Mouse (Mus musculus) liver, embryonic 11.5 days (tissue): ENCODE data around the gene Etfbkmt. TPM values are rescaled to one million over a fixed set of nuclear protein-coding genes. Genes with fewer than 3 reads are reported as not detected.

Experiments
- ATAC-seq: fragments of 200-750 bp; cut with Nextera tagmentation; replicated peaks from 2 replicates; pipeline ENCODE4 v1.8.0; 2017; ENCODE audit warnings: moderate number of reproducible peaks, mild to moderate bottlenecking, moderate TSS enrichment, moderate library complexity; ENCODE audit not compliant: low FRiP score
- DNase-seq: peaks from one replicate; pipeline ENCODE4 v3.0.0-alpha.2; 2017; ENCODE audit warnings: low spot score
- H3K27ac ChIP-seq: fragments of 300-500 bp; sonication (generic); 2 replicates; pipeline ENCODE4 v1.5.1; 2014; ENCODE audit warnings: mild to moderate bottlenecking, low read depth, low read length, control low read depth
- H3K27me3 ChIP-seq: fragments of 300-500 bp; sonication (generic); replicated peaks from 2 replicates; pipeline ENCODE4 v1.6.1; 2014; ENCODE audit warnings: low read length, mixed read lengths; ENCODE audit not compliant: control insufficient read depth, insufficient read depth
- H3K36me3 ChIP-seq: fragments of 300-500 bp; sonication (generic); 2 replicates; pipeline ENCODE4 v1.6.1; 2014; ENCODE audit warnings: mild to moderate bottlenecking, low read length, moderate library complexity, mixed read lengths; ENCODE audit not compliant: control insufficient read depth, insufficient read depth
- H3K4me1 ChIP-seq: fragments of 300-500 bp; sonication (generic); replicated peaks from 2 replicates; pipeline ENCODE4 v1.6.1; 2014; ENCODE audit warnings: low read length, mixed read lengths; ENCODE audit not compliant: control insufficient read depth, insufficient read depth
- H3K4me2 ChIP-seq: fragments of 300-500 bp; sonication (generic); 2 replicates; pipeline ENCODE4 v1.6.1; 2014; ENCODE audit warnings: mild to moderate bottlenecking, control low read depth, moderate library complexity
- H3K4me3 ChIP-seq: fragments of 300-500 bp; sonication (generic); 2 replicates; pipeline ENCODE4 v1.5.1; 2014; ENCODE audit warnings: low read depth, low read length, control low read depth
- H3K9ac ChIP-seq: fragments of 300-500 bp; sonication (generic); 2 replicates; pipeline ENCODE4 v1.6.1; 2014; ENCODE audit warnings: low read depth, low read length, control low read depth
- H3K9me3 ChIP-seq: fragments of 300-500 bp; sonication (generic); 2 replicates; pipeline ENCODE4 v1.6.1; 2016; ENCODE audit warnings: low read length, inconsistent platforms, mixed read lengths; ENCODE audit not compliant: control insufficient read depth
- WGBS: fragments of 180-500 bp; shearing (Covaris S2); extraction: QIAGEN DNeasy Blood & Tissue Kit; methylation state at CpG from one replicate; pipeline ENCODE4 v1.1.7; 2014; 5-methylcytosine and 5-hydroxymethylcytosine counted together
- polyA plus RNA-seq: library from polyadenylated mRNA; unstranded; fragments of >200 nt; fragmentation: Nextera tagmentation; extraction: Ambion mirVana; gene quantifications from 2 replicates; pipeline ENCODE4 v1.2.1, GENCODE M21; 2014

Gene Etfbkmt
- polyA plus RNA-seq, 1 experiment from 2014 or later, result 14.9 TPM

- Histone ChIP-seq H3K4me2 (no peak overlapping the region), H3K4me1 (peaks cover 6% of the 10 kb centered on the region; the same call in 1 of the 2 replicates), H3K4me3 (no peak overlapping the region), H3K36me3 (no peaks in the 10 kb centered on the region), H3K9me3 (no peaks in the 10 kb centered on the region), H3K27ac (no peak overlapping the region), H3K27me3 (no peaks in the 10 kb centered on the region), H3K9ac (no peak overlapping the region)
- 68% methylated on average over 3 of the region's 3 CpGs for WGBS
- DNase-seq (no peak), ATAC-seq (no peak)
Measured at GRCm38 (mm10) chr6:149197116-149197515, 57.5 kb downstream of the Etfbkmt start.

GRCm38 (mm10) chr6:149198572-149198971 lies 58.9 kb downstream of the Etfbkmt start:
- Histone ChIP-seq H3K4me2 (no peak overlapping the region), H3K4me3 (no peak overlapping the region), H3K27me3 (no peaks in the 10 kb centered on the region), H3K9me3 (no peaks in the 10 kb centered on the region), H3K9ac (no peak overlapping the region), H3K27ac (no peak overlapping the region), H3K4me1 (peaks cover 4% of the 10 kb centered on the region; the same call in 1 of the 2 replicates), H3K36me3 (no peaks in the 10 kb centered on the region)
- ATAC-seq (no peak), DNase-seq (no peak)

Other genes starting within 250 kb of the Etfbkmt start
- gene Caprin2, start 243.6 kb upstream of the Etfbkmt start, polyA plus RNA-seq, result 7.9 and 10.3 TPM in 2 replicates
- 102 and 104 TPM in 2 replicates for gene Sinhcaf, start 193.4 kb upstream of the Etfbkmt start, polyA plus RNA-seq
- gene Dennd5b, start 38.2 kb upstream of the Etfbkmt start, polyA plus RNA-seq, result 11.0 and 11.3 TPM in 2 replicates
- not detected in 2 replicates for gene Gm10203, start 9.7 kb upstream of the Etfbkmt start, polyA plus RNA-seq
- 12.8 and 14.4 TPM in 2 replicates for gene Amn1, start 48.9 kb downstream of the Etfbkmt start, polyA plus RNA-seq
- gene Resf1, start 169.6 kb downstream of the Etfbkmt start, polyA plus RNA-seq, result 37.7 and 37.8 TPM in 2 replicates